Mouse (Mus musculus) MEL (cell line): ENCODE results near the gene Ppp1r1b. TPM values are rescaled to one million over a fixed set of nuclear protein-coding genes. Genes with fewer than 3 reads are reported as not detected.

Experiments used
- DNase-seq: peaks from one replicate; pipeline ENCODE4 v3.0.0; 2011; ENCODE audit warnings: low read depth, low spot score
- H3K27ac ChIP-seq: 2 replicates; pipeline ENCODE4 v1.5.1; 2012; ENCODE audit warnings: low read depth, mild to moderate bottlenecking, control low read depth, low read length, moderate library complexity; ENCODE audit not compliant: control insufficient read depth
- H3K27me3 ChIP-seq, 2 experiments: fragments of 150-350 bp in 1 of 2; sonication (generic) in 1 of 2; 2 replicates each; pipeline ENCODE4 v1.6.1; 2012; ENCODE audit warnings: low read length in 2 of 2, mild to moderate bottlenecking in 2 of 2, improper control_type of control experiment in 1 of 2, moderate library complexity in 1 of 2; ENCODE audit not compliant: insufficient read depth in 2 of 2, control insufficient read depth in 1 of 2
- H3K36me3 ChIP-seq, 2 experiments: 2 replicates each; pipeline ENCODE4 v1.6.1; 2012 to 2014; ENCODE audit warnings: low read length in 2 of 2, improper control_type of control experiment in 1 of 2, inconsistent platforms in 1 of 2, mild to moderate bottlenecking in 1 of 2; ENCODE audit not compliant: insufficient read depth in 2 of 2, control insufficient read depth in 1 of 2
- H3K4me1 ChIP-seq, 2 experiments: fragments of 150-350 bp in 1 of 2; sonication (generic) in 1 of 2; 2 replicates each; pipeline ENCODE4 v1.6.1; 2012; ENCODE audit warnings: low read length in 2 of 2, improper control_type of control experiment in 1 of 2, mild to moderate bottlenecking in 1 of 2; ENCODE audit not compliant: insufficient read depth in 2 of 2, control insufficient read depth in 1 of 2
- H3K4me3 ChIP-seq, 2 experiments: fragments of 150-350 bp in 1 of 2; sonication (generic) in 1 of 2; 2 replicates each; pipeline ENCODE4 v1.5.1; 2012; ENCODE audit warnings: low read depth in 2 of 2, low read length in 2 of 2, mild to moderate bottlenecking in 2 of 2, moderate library complexity in 2 of 2, control low read depth in 1 of 2, improper control_type of control experiment in 1 of 2; ENCODE audit not compliant: control insufficient read depth in 1 of 2, insufficient read depth in 1 of 2
- H3K79me2 ChIP-seq: 2 replicates; pipeline ENCODE4 v1.6.1; 2012; ENCODE audit warnings: mild to moderate bottlenecking, low read length, moderate library complexity; ENCODE audit not compliant: control insufficient read depth, poor library complexity, insufficient read depth
- H3K9ac ChIP-seq: 2 replicates; pipeline ENCODE4 v1.6.1; 2012; ENCODE audit warnings: low read depth, mild to moderate bottlenecking, control low read depth, low read length, moderate library complexity; ENCODE audit not compliant: control insufficient read depth, poor library complexity, severe bottlenecking
- H3K9me3 ChIP-seq: fragments of 150-350 bp; sonication (generic); replicated peaks from 2 replicates; pipeline ENCODE4 v1.6.1; 2012; ENCODE audit warnings: mild to moderate bottlenecking, low read length, improper control_type of control experiment, moderate library complexity; ENCODE audit not compliant: insufficient read depth
- CHD2 ChIP-seq: IDR thresholded peaks from 2 replicates; pipeline ENCODE4 v1.6.1; 2011; ENCODE audit warnings: low read length, improper control_type of control experiment
- CTCF ChIP-seq, 3 experiments: IDR thresholded peaks in 2 of 3; conservative IDR thresholded peaks in 1 of 3; 2 replicates each; pipeline ENCODE4 v1.5.1; 2011 to 2012; ENCODE audit warnings: low read length in 3 of 3, low read depth in 2 of 3, mild to moderate bottlenecking in 2 of 3, improper control_type of control experiment in 1 of 3, inconsistent platforms in 1 of 3, mixed read lengths in 1 of 3, moderate library complexity in 1 of 3; ENCODE audit not compliant: control insufficient read depth in 1 of 3, insufficient read depth in 1 of 3, poor library complexity in 1 of 3, severe bottlenecking in 1 of 3
- E2F4 ChIP-seq: IDR thresholded peaks from 2 replicates; pipeline ENCODE4 v1.6.1; 2011; ENCODE audit warnings: low read depth, low read length, improper control_type of control experiment, borderline replicate concordance
- ELF1 ChIP-seq: IDR thresholded peaks from 2 replicates; pipeline ENCODE4 v1.6.1; 2014; ENCODE audit warnings: low read depth, mild to moderate bottlenecking, inconsistent platforms, low read length, improper control_type of control experiment, moderate library complexity
- EP300 ChIP-seq, 2 experiments: IDR thresholded peaks; 2 replicates each; pipeline ENCODE4 v1.6.1; 2011; ENCODE audit warnings: improper control_type of control experiment in 2 of 2, low read length in 2 of 2, low read depth in 1 of 2, mild to moderate bottlenecking in 1 of 2
- ETS1 ChIP-seq: IDR thresholded peaks from 2 replicates; pipeline ENCODE4 v1.6.1; 2012; ENCODE audit warnings: low read depth, mild to moderate bottlenecking, inconsistent platforms, low read length, improper control_type of control experiment, moderate library complexity
- GATA1 ChIP-seq: IDR thresholded peaks from 2 replicates; pipeline ENCODE4 v1.6.1; 2011; ENCODE audit warnings: low read depth, low read length, improper control_type of control experiment
- HCFC1 ChIP-seq: IDR thresholded peaks from 2 replicates; pipeline ENCODE4 v1.6.1; 2012; ENCODE audit warnings: low read depth, mild to moderate bottlenecking, inconsistent platforms, low read length, improper control_type of control experiment, moderate library complexity
- JUND ChIP-seq: IDR thresholded peaks from 2 replicates; pipeline ENCODE4 v1.6.1; 2011; ENCODE audit warnings: low read depth, mild to moderate bottlenecking, improper control_type of control experiment, low read length
- KAT2A ChIP-seq: conservative IDR thresholded peaks from 2 replicates; pipeline ENCODE4 v1.6.1; 2012; ENCODE audit warnings: low read depth, low read length, improper control_type of control experiment, inconsistent platforms
- MAFK ChIP-seq: IDR thresholded peaks from 2 replicates; pipeline ENCODE4 v1.6.1; 2011; ENCODE audit warnings: low read depth, mild to moderate bottlenecking, low read length, improper control_type of control experiment, borderline replicate concordance
- MAZ ChIP-seq: IDR thresholded peaks from 2 replicates; pipeline ENCODE4 v1.6.1; 2012; ENCODE audit warnings: low read depth, mild to moderate bottlenecking, inconsistent platforms, low read length, improper control_type of control experiment
- MEF2A ChIP-seq: IDR thresholded peaks from 2 replicates; pipeline ENCODE4 v1.6.1; 2014; ENCODE audit warnings: low read depth, mild to moderate bottlenecking, inconsistent platforms, low read length, improper control_type of control experiment; ENCODE audit not compliant: poor library complexity, insufficient replicate concordance, severe bottlenecking; ENCODE audit errors: extremely low read depth
- MXI1 ChIP-seq: IDR thresholded peaks from 2 replicates; pipeline ENCODE4 v1.6.1; 2011; ENCODE audit warnings: mild to moderate bottlenecking, low read depth, low read length, improper control_type of control experiment
- MYB ChIP-seq: IDR thresholded peaks from 2 replicates; pipeline ENCODE4 v1.6.1; 2011; ENCODE audit warnings: mild to moderate bottlenecking, low read depth, low read length, improper control_type of control experiment
- MYC ChIP-seq: IDR thresholded peaks from 2 replicates; pipeline ENCODE4 v1.6.1; 2011; ENCODE audit warnings: low read depth, mild to moderate bottlenecking, low read length, improper control_type of control experiment, moderate library complexity
- NELFE ChIP-seq: IDR thresholded peaks from 2 replicates; pipeline ENCODE4 v1.6.1; 2011; ENCODE audit warnings: low read depth, low read length, improper control_type of control experiment
- POLR2A ChIP-seq, 2 experiments: IDR thresholded peaks; 2 replicates each; pipeline ENCODE4 v1.6.1; 2011 to 2012; ENCODE audit warnings: low read length in 2 of 2, mild to moderate bottlenecking in 2 of 2, control low read depth in 1 of 2, improper control_type of control experiment in 1 of 2, low read depth in 1 of 2, moderate library complexity in 1 of 2; ENCODE audit not compliant: control insufficient read depth in 1 of 2, insufficient read depth in 1 of 2, poor library complexity in 1 of 2
- POLR2AphosphoS2 ChIP-seq: IDR thresholded peaks from 2 replicates; pipeline ENCODE4 v1.6.1; 2011; ENCODE audit warnings: low read length, improper control_type of control experiment
- POLR2AphosphoS5 ChIP-seq: IDR thresholded peaks from 2 replicates; pipeline ENCODE4 v1.6.1; 2012; ENCODE audit warnings: low read depth, borderline replicate concordance, mild to moderate bottlenecking, inconsistent platforms, low read length, moderate library complexity, mixed read lengths
- RAD21 ChIP-seq: IDR thresholded peaks from 2 replicates; pipeline ENCODE4 v1.6.1; 2011; ENCODE audit warnings: mild to moderate bottlenecking, low read depth, low read length, improper control_type of control experiment
- RCOR1 ChIP-seq: IDR thresholded peaks from 2 replicates; pipeline ENCODE4 v1.6.1; 2012; ENCODE audit warnings: low read depth, mild to moderate bottlenecking, inconsistent platforms, low read length, improper control_type of control experiment
- SIN3A ChIP-seq: IDR thresholded peaks from 2 replicates; pipeline ENCODE4 v1.6.1; 2012; ENCODE audit warnings: low read length, improper control_type of control experiment, inconsistent platforms
- TAL1 ChIP-seq: IDR thresholded peaks from 2 replicates; pipeline ENCODE4 v1.6.1; 2012; ENCODE audit warnings: mild to moderate bottlenecking, inconsistent platforms, low read length, moderate library complexity, mixed read lengths
- TBP ChIP-seq: IDR thresholded peaks from 2 replicates; pipeline ENCODE4 v1.8.0; 2011; ENCODE audit warnings: low read depth, low read length, improper control_type of control experiment
- USF2 ChIP-seq, 2 experiments: IDR thresholded peaks; 2 replicates each; pipeline ENCODE4 v1.6.1; 2011 to 2012; ENCODE audit warnings: improper control_type of control experiment in 2 of 2, low read length in 2 of 2, borderline replicate concordance in 1 of 2, inconsistent platforms in 1 of 2, low read depth in 1 of 2, mild to moderate bottlenecking in 1 of 2; ENCODE audit not compliant: insufficient read depth in 1 of 2
- ZC3H11A ChIP-seq: IDR thresholded peaks from 2 replicates; pipeline ENCODE4 v1.6.1; 2012; ENCODE audit warnings: low read depth, mild to moderate bottlenecking, inconsistent platforms, low read length, improper control_type of control experiment
- ZKSCAN1 ChIP-seq: IDR thresholded peaks from 2 replicates; pipeline ENCODE4 v1.6.1; 2012; ENCODE audit warnings: low read depth, mild to moderate bottlenecking, inconsistent platforms, low read length, improper control_type of control experiment, moderate library complexity
- ZMIZ1 ChIP-seq: IDR thresholded peaks from 2 replicates; pipeline ENCODE4 v1.6.1; 2012; ENCODE audit warnings: low read depth, mild to moderate bottlenecking, inconsistent platforms, low read length, improper control_type of control experiment, moderate library complexity
- polyA plus RNA-seq, 2 experiments: library from polyadenylated mRNA; stranded (reverse) in 1 of 2; unstranded in 1 of 2; fragments of >175 nt in 1 of 2; fragments of >200 nt in 1 of 2; gene quantifications; 2 replicates each; pipeline versions ENCODE4 v1.2.1 to v1.2.4; 2012; ENCODE audit warnings: low replicate concordance in 2 of 2, low read depth in 1 of 2; ENCODE audit not compliant: insufficient read length in 2 of 2, insufficient read depth in 1 of 2, missing spikeins in 1 of 2
- total RNA-seq: library from RNA; depleted of rRNA; stranded (reverse); fragments of 300-350 nt; gene quantifications from 2 replicates; pipeline ENCODE4 v1.2.3, GENCODE M21; 2012

Ppp1r1b gene
- total and polyA plus RNA-seq, 3 experiments, result 35.2 to 114 TPM; not detected in 1

DNA sequence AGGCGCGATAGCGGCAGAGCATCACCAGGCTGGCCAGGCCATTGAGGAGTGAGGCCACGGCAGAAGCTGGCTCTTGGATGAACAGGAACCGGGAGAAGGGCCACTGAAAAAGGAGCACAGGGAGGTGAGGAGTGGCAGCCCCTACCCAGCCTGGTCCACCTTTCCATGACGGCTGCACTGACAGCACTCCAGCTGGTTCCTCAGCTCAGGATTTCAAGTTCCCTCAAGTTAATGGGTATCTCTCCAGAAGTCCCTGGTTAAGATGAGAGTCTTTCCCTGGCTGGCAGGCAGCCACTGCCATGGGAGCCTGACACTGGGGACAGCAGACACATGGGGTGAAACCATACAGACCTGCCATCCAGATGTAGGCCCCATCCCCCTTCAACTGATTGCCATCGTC, 49.7 kb downstream of the Ppp1r1b start:
- no peak overlapping the region for H3K9ac ChIP-seq
- no peak overlapping the region for H3K27ac ChIP-seq
- TF ChIP-seq ELF1 (no peak), USF2 (IDR thresholded peaks at IDR 0.05; ENCODE audit: borderline replicate concordance in 1 of 2, insufficient read depth in 1 of 2, low read depth in 1 of 2, low read length in 2 of 2) (no peak), ZMIZ1 (no peak), NELFE (no peak), POLR2AphosphoS5 (no peak), JUND (no peak), MEF2A (no peak), RAD21 (no peak), MYC (no peak), GATA1 (no peak), TAL1 (no peak), E2F4 (no peak)
- no peaks in the 10 kb centered on the region for H3K27me3 ChIP-seq
- H3K4me1 ChIP-seq, result peaks cover 27 to 38% of the 10 kb centered on the region in 2 experiments
- H3K4me3 ChIP-seq, result no peak overlapping the region
- no peaks in the 10 kb centered on the region for H3K9me3 ChIP-seq
- H3K79me2 ChIP-seq, result no peaks in the 10 kb centered on the region; the same call in 1 of the 2 replicates
- no peak for DNase-seq
- peaks cover 0 to 30% of the 10 kb centered on the region in 2 experiments; a peak in 2 of 4 replicates for H3K36me3 ChIP-seq

DNA sequence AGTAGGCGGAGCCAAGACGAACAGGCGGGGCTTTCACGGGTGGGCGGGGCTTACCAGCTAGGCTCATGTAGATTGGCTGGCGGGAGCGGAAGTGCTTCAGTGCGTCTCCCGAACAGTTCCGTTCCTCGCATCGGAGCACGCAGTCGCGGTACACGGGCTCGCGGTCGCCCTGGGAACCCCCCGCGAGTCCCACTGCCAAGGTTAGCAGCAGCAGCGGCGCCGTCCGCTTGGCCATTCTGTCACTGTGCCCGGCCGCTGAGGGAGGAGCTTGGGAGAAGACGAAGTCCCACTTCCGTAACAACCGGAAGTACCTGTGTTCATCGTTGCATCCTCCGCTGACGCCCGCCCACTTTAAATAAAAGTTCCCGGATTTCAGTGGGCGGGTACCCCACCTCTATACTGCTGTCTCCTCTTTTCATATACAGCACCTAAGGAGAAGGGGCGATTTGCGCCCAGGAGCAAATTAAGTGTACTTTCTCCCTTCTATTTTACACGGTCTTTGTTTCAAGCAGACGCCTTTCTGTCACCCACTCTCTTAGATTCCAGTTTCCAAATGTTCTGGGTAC, 52.0 kb downstream of the Ppp1r1b start, which contains the start of gene Pgap3:
Gene Pgap3 (minus strand): TSS at position 330 of the 566 bp plus-strand sequence.
- Histone ChIP-seq H3K9ac (peak within 1 kb of the TSS; percentile 80), H3K4me1 (peaks cover 8 to 15% of the 10 kb centered on the region in 2 experiments), H3K27me3 (peaks cover 3 to 5% of the 10 kb centered on the region in 2 experiments; a peak in 2 of 4 replicates), H3K79me2 (no peaks in the 10 kb centered on the region; the same call in 1 of the 2 replicates), H3K27ac (peak within 1 kb of the TSS; percentile 89), H3K4me3 (peak within 1 kb of the TSS; percentile 69 to 96), H3K9me3 (no peaks in the 10 kb centered on the region), H3K36me3 (peaks cover 0 to 10% of the 10 kb centered on the region in 2 experiments; a peak in 2 of 4 replicates)
- DNase-seq, result peak; percentile 98
- no peak for TF ChIP-seq TAL1
- no peak for TF ChIP-seq ZKSCAN1
- peak; percentile 69; the same call in 1 of the 2 replicates for TF ChIP-seq MYC
- TF ChIP-seq CHD2, result no peak
- TF ChIP-seq MEF2A, result no peak
- peak; percentile 63; the same call in 1 of the 2 replicates for TF ChIP-seq E2F4
- peak; percentile 64; the same call in 1 of the 2 replicates for TF ChIP-seq KAT2A
- TF ChIP-seq EP300 (IDR thresholded peaks at IDR 0.05; ENCODE audit: low read depth in 1 of 2, low read length in 2 of 2), result peak in 1 of 2 experiments; percentile 27; a peak in 1 of 4 replicates
- peak; percentile 90 for TF ChIP-seq NELFE
- no peak for TF ChIP-seq GATA1
- no peak for TF ChIP-seq CTCF (IDR thresholded peaks at IDR 0.05 in 2 of 3, conservative IDR thresholded peaks at IDR 0.05 in 1 of 3; ENCODE audit: control insufficient read depth in 1 of 3, insufficient read depth in 1 of 3, low read depth in 2 of 3, low read length in 3 of 3, poor library complexity in 1 of 3, severe bottlenecking in 1 of 3)
- 0 out of 2 replicates have a peak, but pooled peaks have one; percentile 61 for TF ChIP-seq MXI1
- no peak for TF ChIP-seq ZC3H11A
- no peak for TF ChIP-seq ETS1
- no peak for TF ChIP-seq MAFK
- TF ChIP-seq TBP, result peak; percentile 78
- TF ChIP-seq RCOR1, result peak; percentile 50
- peak; percentile 15; the same call in 1 of the 2 replicates for TF ChIP-seq MAZ
- TF ChIP-seq HCFC1, result peak; percentile 88
- TF ChIP-seq MYB, result 0 out of 2 replicates have a peak, but pooled peaks have one; percentile 20
- TF ChIP-seq POLR2AphosphoS5, result no peak
- peak; percentile 44 to 81; a peak in 3 of 4 replicates for TF ChIP-seq POLR2A (IDR thresholded peaks at IDR 0.05; ENCODE audit: control insufficient read depth in 1 of 2, insufficient read depth in 1 of 2, low read depth in 1 of 2, low read length in 2 of 2, poor library complexity in 1 of 2)
- TF ChIP-seq SIN3A, result peak; percentile 77
- peak; percentile 83 for TF ChIP-seq POLR2AphosphoS2
